Mouse (Mus musculus): Measurements from ENCODE around the gene Mid1. TPM values are rescaled to one million over a fixed set of nuclear protein-coding genes. Genes with fewer than 3 reads are reported as not detected.
"Not testable (repeated sequence)": the region's sequence is repeated elsewhere in the genome, so short reads cannot be mapped to it uniquely, and the experiment has no call there.

The Mid1 gene
- total RNA-seq, 2 experiments from 2014 or later, result 4.9 to 10.0 TPM

GRCm38 (mm10) chrX:169972791-169973494, 287.9 kb downstream of the Mid1 start:
- peak overlapping the region; percentile 0; the same call in 1 of the 2 replicates for H3K27ac ChIP-seq
- DNase-seq; intact Hi-C loops (cut with DNase I); H3K4me3 ChIP-seq: not testable (repeated sequence)

- intact Hi-C loops (cut with DNase I); H3K27ac ChIP-seq; H3K4me3 ChIP-seq; DNase-seq: not testable (repeated sequence)
These were observed 288.8 kb downstream of the Mid1 start for GRCm38 (mm10) chrX:169973806-169974205.

- H3K27ac ChIP-seq; H3K4me3 ChIP-seq; intact Hi-C loops (cut with DNase I); DNase-seq: not testable (repeated sequence)
These were observed 289.5 kb downstream of the Mid1 start for GRCm38 (mm10) chrX:169974456-169974855.

GRCm38 (mm10) chrX:169974974-169975373, 290.0 kb downstream of the Mid1 start:
- not testable (repeated sequence) for H3K4me3 ChIP-seq
- peak overlapping the region; percentile 3 for H3K27ac ChIP-seq
- intact Hi-C loops (cut with DNase I), result loop anchor here (5.0 kb wide), 2 partner anchors 93 to 178 kb away; no protein-coding TSS in a partner anchor
- DNase-seq, result peak; percentile 41

- not testable (repeated sequence) for H3K4me3 ChIP-seq, DNase-seq
- peak overlapping the region; percentile 3 for H3K27ac ChIP-seq
- intact Hi-C loops (cut with DNase I), result loop anchor here (5.0 kb wide), 2 partner anchors 93 to 178 kb away; no protein-coding TSS in a partner anchor
These were observed 290.7 kb downstream of the Mid1 start for GRCm38 (mm10) chrX:169975681-169976131.

- not testable (repeated sequence) for DNase-seq, H3K4me3 ChIP-seq, H3K27ac ChIP-seq
- intact Hi-C loops (cut with DNase I), result loop anchor here (5.0 kb wide), 2 partner anchors 94 to 179 kb away; no protein-coding TSS in a partner anchor
These were observed 291.3 kb downstream of the Mid1 start for GRCm38 (mm10) chrX:169976340-169976739.

GRCm38 (mm10) chrX:169977856-169978435, 292.9 kb downstream of the Mid1 start:
- Histone ChIP-seq H3K4me3 (peak overlapping the region; percentile 59), H3K27ac (peak overlapping the region; percentile 63)
- intact Hi-C loops (cut with DNase I), result loop anchor here (5.0 kb wide), 2 partner anchors 96 to 181 kb away; no protein-coding TSS in a partner anchor
- peak; percentile 23 for DNase-seq

GRCm38 (mm10) chrX:169978436-169979381, 293.7 kb downstream of the Mid1 start:
- intact Hi-C loops (cut with DNase I), result loop anchor here (5.0 kb wide), 2 partner anchors 96 to 181 kb away; no protein-coding TSS in a partner anchor
- DNase-seq, result peak; percentile 81

GRCm38 (mm10) chrX:169979461-169980202, 294.6 kb downstream of the Mid1 start:
- intact Hi-C loops (cut with DNase I), result loop anchor here (5.0 kb wide), 3 partner anchors 97 to 182 kb away; no protein-coding TSS in a partner anchor
- not testable (repeated sequence) for DNase-seq
- Histone ChIP-seq H3K27ac (peak overlapping the region; percentile 17), H3K4me3 (peak overlapping the region; percentile 59)

More at GRCm38 (mm10) chrX:169978436-169979381, 293.7 kb downstream of the Mid1 start:
- Histone ChIP-seq H3K27ac (peak overlapping the region; percentile 63), H3K4me3 (peak overlapping the region; percentile 59)

GRCm38 (mm10) chrX:169980203-169980556, 295.2 kb downstream of the Mid1 start:
- DNase-seq, H3K4me3 ChIP-seq: not testable (repeated sequence)
- peak overlapping the region; percentile 17 for H3K27ac ChIP-seq
- intact Hi-C loops (cut with DNase I), result loop anchor here (5.0 kb wide), 1 partner anchor 118 kb away; no protein-coding TSS in a partner anchor

GRCm38 (mm10) chrX:169980809-169981289, 295.9 kb downstream of the Mid1 start:
- no peak for DNase-seq
- no peak overlapping the region; the same call in 1 of the 2 replicates for H3K4me3 ChIP-seq
- intact Hi-C loops (cut with DNase I), result loop anchor here (5.0 kb wide), 1 partner anchor 119 kb away; no protein-coding TSS in a partner anchor
- TF ChIP-seq CTCF (IDR thresholded peaks at IDR 0.05), result no peak
- H3K27ac ChIP-seq, result peak overlapping the region; percentile 17

GRCm38 (mm10) chrX:169981761-169982181, 296.8 kb downstream of the Mid1 start:
- intact Hi-C loops (cut with DNase I), result loop anchor here (5.0 kb wide), 1 partner anchor 119 kb away; no protein-coding TSS in a partner anchor
- peak; percentile 57 for DNase-seq
- not testable (repeated sequence) for H3K27ac ChIP-seq, H3K4me3 ChIP-seq

- not testable (repeated sequence) for H3K4me3 ChIP-seq, H3K27ac ChIP-seq, DNase-seq
- intact Hi-C loops (cut with DNase I), result loop anchor here (5.0 kb wide), 1 partner anchor 121 kb away; no protein-coding TSS in a partner anchor
These were observed 297.8 kb downstream of the Mid1 start for GRCm38 (mm10) chrX:169982606-169983400.

- DNase-seq, H3K4me3 ChIP-seq: not testable (repeated sequence)
- intact Hi-C loops (cut with DNase I), result loop anchor here (5.0 kb wide), 1 partner anchor 121 kb away; no protein-coding TSS in a partner anchor
These were observed 298.6 kb downstream of the Mid1 start for GRCm38 (mm10) chrX:169983401-169984165.

GRCm38 (mm10) chrX:169984331-169984730, 299.3 kb downstream of the Mid1 start:
- DNase-seq, H3K27ac ChIP-seq, H3K4me3 ChIP-seq: not testable (repeated sequence)
- intact Hi-C loops (cut with DNase I), result loop anchor here (5.0 kb wide), 1 partner anchor 122 kb away; no protein-coding TSS in a partner anchor

More at GRCm38 (mm10) chrX:169983401-169984165, 298.6 kb downstream of the Mid1 start:
- H3K27ac ChIP-seq, result not testable (repeated sequence)

Measured in gastrocnemius, adult 2 months (tissue).